Mouse (Mus musculus) MEL (cell line): ENCODE results near the gene Xrcc6. TPM values are rescaled to one million over a fixed set of nuclear protein-coding genes. Genes with fewer than 3 reads are reported as not detected.

Experiments used
- DNase-seq: peaks from one replicate; pipeline ENCODE4 v3.0.0; 2011; ENCODE audit warnings: low read depth, low spot score
- H3K27ac ChIP-seq: 2 replicates; pipeline ENCODE4 v1.5.1; 2012; ENCODE audit warnings: low read depth, mild to moderate bottlenecking, control low read depth, low read length, moderate library complexity; ENCODE audit not compliant: control insufficient read depth
- H3K27me3 ChIP-seq, 2 experiments: fragments of 150-350 bp in 1 of 2; sonication (generic) in 1 of 2; 2 replicates each; pipeline ENCODE4 v1.6.1; 2012; ENCODE audit warnings: low read length in 2 of 2, mild to moderate bottlenecking in 2 of 2, improper control_type of control experiment in 1 of 2, moderate library complexity in 1 of 2; ENCODE audit not compliant: insufficient read depth in 2 of 2, control insufficient read depth in 1 of 2
- H3K36me3 ChIP-seq, 2 experiments: 2 replicates each; pipeline ENCODE4 v1.6.1; 2012 to 2014; ENCODE audit warnings: low read length in 2 of 2, improper control_type of control experiment in 1 of 2, inconsistent platforms in 1 of 2, mild to moderate bottlenecking in 1 of 2; ENCODE audit not compliant: insufficient read depth in 2 of 2, control insufficient read depth in 1 of 2
- H3K4me1 ChIP-seq, 2 experiments: fragments of 150-350 bp in 1 of 2; sonication (generic) in 1 of 2; 2 replicates each; pipeline ENCODE4 v1.6.1; 2012; ENCODE audit warnings: low read length in 2 of 2, improper control_type of control experiment in 1 of 2, mild to moderate bottlenecking in 1 of 2; ENCODE audit not compliant: insufficient read depth in 2 of 2, control insufficient read depth in 1 of 2
- H3K4me3 ChIP-seq, 2 experiments: fragments of 150-350 bp in 1 of 2; sonication (generic) in 1 of 2; 2 replicates each; pipeline ENCODE4 v1.5.1; 2012; ENCODE audit warnings: low read depth in 2 of 2, low read length in 2 of 2, mild to moderate bottlenecking in 2 of 2, moderate library complexity in 2 of 2, control low read depth in 1 of 2, improper control_type of control experiment in 1 of 2; ENCODE audit not compliant: control insufficient read depth in 1 of 2, insufficient read depth in 1 of 2
- H3K79me2 ChIP-seq: 2 replicates; pipeline ENCODE4 v1.6.1; 2012; ENCODE audit warnings: mild to moderate bottlenecking, low read length, moderate library complexity; ENCODE audit not compliant: control insufficient read depth, poor library complexity, insufficient read depth
- H3K9ac ChIP-seq: 2 replicates; pipeline ENCODE4 v1.6.1; 2012; ENCODE audit warnings: low read depth, mild to moderate bottlenecking, control low read depth, low read length, moderate library complexity; ENCODE audit not compliant: control insufficient read depth, poor library complexity, severe bottlenecking
- H3K9me3 ChIP-seq: fragments of 150-350 bp; sonication (generic); replicated peaks from 2 replicates; pipeline ENCODE4 v1.6.1; 2012; ENCODE audit warnings: mild to moderate bottlenecking, low read length, improper control_type of control experiment, moderate library complexity; ENCODE audit not compliant: insufficient read depth
- CTCF ChIP-seq, 3 experiments: IDR thresholded peaks in 2 of 3; conservative IDR thresholded peaks in 1 of 3; 2 replicates each; pipeline ENCODE4 v1.5.1; 2011 to 2012; ENCODE audit warnings: low read length in 3 of 3, low read depth in 2 of 3, mild to moderate bottlenecking in 2 of 3, improper control_type of control experiment in 1 of 3, inconsistent platforms in 1 of 3, mixed read lengths in 1 of 3, moderate library complexity in 1 of 3; ENCODE audit not compliant: control insufficient read depth in 1 of 3, insufficient read depth in 1 of 3, poor library complexity in 1 of 3, severe bottlenecking in 1 of 3
- E2F4 ChIP-seq: IDR thresholded peaks from 2 replicates; pipeline ENCODE4 v1.6.1; 2011; ENCODE audit warnings: low read depth, low read length, improper control_type of control experiment, borderline replicate concordance
- ELF1 ChIP-seq: IDR thresholded peaks from 2 replicates; pipeline ENCODE4 v1.6.1; 2014; ENCODE audit warnings: low read depth, mild to moderate bottlenecking, inconsistent platforms, low read length, improper control_type of control experiment, moderate library complexity
- EP300 ChIP-seq, 2 experiments: IDR thresholded peaks; 2 replicates each; pipeline ENCODE4 v1.6.1; 2011; ENCODE audit warnings: improper control_type of control experiment in 2 of 2, low read length in 2 of 2, low read depth in 1 of 2, mild to moderate bottlenecking in 1 of 2
- ETS1 ChIP-seq: IDR thresholded peaks from 2 replicates; pipeline ENCODE4 v1.6.1; 2012; ENCODE audit warnings: low read depth, mild to moderate bottlenecking, inconsistent platforms, low read length, improper control_type of control experiment, moderate library complexity
- GATA1 ChIP-seq: IDR thresholded peaks from 2 replicates; pipeline ENCODE4 v1.6.1; 2011; ENCODE audit warnings: low read depth, low read length, improper control_type of control experiment
- MAFK ChIP-seq: IDR thresholded peaks from 2 replicates; pipeline ENCODE4 v1.6.1; 2011; ENCODE audit warnings: low read depth, mild to moderate bottlenecking, low read length, improper control_type of control experiment, borderline replicate concordance
- MAX ChIP-seq: IDR thresholded peaks from 2 replicates; pipeline ENCODE4 v1.6.1; 2011; ENCODE audit warnings: low read length, improper control_type of control experiment
- MXI1 ChIP-seq: IDR thresholded peaks from 2 replicates; pipeline ENCODE4 v1.6.1; 2011; ENCODE audit warnings: mild to moderate bottlenecking, low read depth, low read length, improper control_type of control experiment
- MYB ChIP-seq: IDR thresholded peaks from 2 replicates; pipeline ENCODE4 v1.6.1; 2011; ENCODE audit warnings: mild to moderate bottlenecking, low read depth, low read length, improper control_type of control experiment
- MYC ChIP-seq: IDR thresholded peaks from 2 replicates; pipeline ENCODE4 v1.6.1; 2011; ENCODE audit warnings: low read depth, mild to moderate bottlenecking, low read length, improper control_type of control experiment, moderate library complexity
- NELFE ChIP-seq: IDR thresholded peaks from 2 replicates; pipeline ENCODE4 v1.6.1; 2011; ENCODE audit warnings: low read depth, low read length, improper control_type of control experiment
- NRF1 ChIP-seq: IDR thresholded peaks from 2 replicates; pipeline ENCODE4 v1.6.1; 2014; ENCODE audit warnings: low read depth, mild to moderate bottlenecking, inconsistent platforms, low read length, improper control_type of control experiment, moderate library complexity; ENCODE audit not compliant: poor library complexity, insufficient read depth, severe bottlenecking
- POLR2A ChIP-seq, 2 experiments: IDR thresholded peaks; 2 replicates each; pipeline ENCODE4 v1.6.1; 2011 to 2012; ENCODE audit warnings: low read length in 2 of 2, mild to moderate bottlenecking in 2 of 2, control low read depth in 1 of 2, improper control_type of control experiment in 1 of 2, low read depth in 1 of 2, moderate library complexity in 1 of 2; ENCODE audit not compliant: control insufficient read depth in 1 of 2, insufficient read depth in 1 of 2, poor library complexity in 1 of 2
- POLR2AphosphoS5 ChIP-seq: IDR thresholded peaks from 2 replicates; pipeline ENCODE4 v1.6.1; 2012; ENCODE audit warnings: low read depth, borderline replicate concordance, mild to moderate bottlenecking, inconsistent platforms, low read length, moderate library complexity, mixed read lengths
- RAD21 ChIP-seq: IDR thresholded peaks from 2 replicates; pipeline ENCODE4 v1.6.1; 2011; ENCODE audit warnings: mild to moderate bottlenecking, low read depth, low read length, improper control_type of control experiment
- SIN3A ChIP-seq: IDR thresholded peaks from 2 replicates; pipeline ENCODE4 v1.6.1; 2012; ENCODE audit warnings: low read length, improper control_type of control experiment, inconsistent platforms
- USF1 ChIP-seq: IDR thresholded peaks from 2 replicates; pipeline ENCODE4 v1.6.1; 2014; ENCODE audit warnings: low read depth, mild to moderate bottlenecking, inconsistent platforms, low read length, improper control_type of control experiment, moderate library complexity
- USF2 ChIP-seq, 2 experiments: IDR thresholded peaks; 2 replicates each; pipeline ENCODE4 v1.6.1; 2011 to 2012; ENCODE audit warnings: improper control_type of control experiment in 2 of 2, low read length in 2 of 2, borderline replicate concordance in 1 of 2, inconsistent platforms in 1 of 2, low read depth in 1 of 2, mild to moderate bottlenecking in 1 of 2; ENCODE audit not compliant: insufficient read depth in 1 of 2
- ZC3H11A ChIP-seq: IDR thresholded peaks from 2 replicates; pipeline ENCODE4 v1.6.1; 2012; ENCODE audit warnings: low read depth, mild to moderate bottlenecking, inconsistent platforms, low read length, improper control_type of control experiment
- ZMIZ1 ChIP-seq: IDR thresholded peaks from 2 replicates; pipeline ENCODE4 v1.6.1; 2012; ENCODE audit warnings: low read depth, mild to moderate bottlenecking, inconsistent platforms, low read length, improper control_type of control experiment, moderate library complexity
- polyA plus RNA-seq, 2 experiments: library from polyadenylated mRNA; stranded (reverse) in 1 of 2; unstranded in 1 of 2; fragments of >175 nt in 1 of 2; fragments of >200 nt in 1 of 2; gene quantifications; 2 replicates each; pipeline versions ENCODE4 v1.2.1 to v1.2.4; 2012; ENCODE audit warnings: low replicate concordance in 2 of 2, low read depth in 1 of 2; ENCODE audit not compliant: insufficient read length in 2 of 2, insufficient read depth in 1 of 2, missing spikeins in 1 of 2
- total RNA-seq: library from RNA; depleted of rRNA; stranded (reverse); fragments of 300-350 nt; gene quantifications from 2 replicates; pipeline ENCODE4 v1.2.3, GENCODE M21; 2012

Gene Xrcc6
- total and polyA plus RNA-seq, 3 experiments: 108 TPM; not detected in 1

- H3K79me2 ChIP-seq: peaks cover 6% of the 10 kb centered on the region; the same call in 1 of the 2 replicates
- TF ChIP-seq ZC3H11A (no peak), EP300 (IDR thresholded peaks at IDR 0.05; ENCODE audit: low read depth in 1 of 2, low read length in 2 of 2) (no peak), E2F4 (no peak), USF1 (no peak), USF2 (IDR thresholded peaks at IDR 0.05; ENCODE audit: borderline replicate concordance in 1 of 2, insufficient read depth in 1 of 2, low read depth in 1 of 2, low read length in 2 of 2) (no peak), ZMIZ1 (no peak), GATA1 (no peak), MYC (no peak)
- DNase-seq: no peak
- H3K9ac ChIP-seq: no peak overlapping the region
- H3K36me3 ChIP-seq: peaks cover 2 to 5% of the 10 kb centered on the region in 2 experiments; a peak in 3 of 4 replicates
- no peaks in the 10 kb centered on the region for H3K27me3 ChIP-seq
- no peak overlapping the region for H3K27ac ChIP-seq
- H3K4me1 ChIP-seq: peaks cover 0 to 11% of the 10 kb centered on the region in 2 experiments; a peak in 2 of 4 replicates
- no peak overlapping the region for H3K4me3 ChIP-seq
- H3K9me3 ChIP-seq: no peaks in the 10 kb centered on the region
Observed at GRCm38 (mm10) chr15:81957598-81957997, 30.0 kb upstream of the Xrcc6 start.

- no peak overlapping the region for H3K9ac ChIP-seq
- peak; percentile 24; the same call in 1 of the 2 replicates for TF ChIP-seq MXI1
- peak; percentile 66 for TF ChIP-seq GATA1
- no peak for TF ChIP-seq MYB
- no peak overlapping the region for H3K27ac ChIP-seq
Observed at GRCm38 (mm10) chr15:81958906-81959305, 28.7 kb upstream of the Xrcc6 start.

GRCm38 (mm10) chr15:81960171-81961077, 27.2 kb upstream of the Xrcc6 start, which contains the start of gene Pmm1:
Gene Pmm1 (minus strand): TSS chr15:81960930.
- Histone ChIP-seq H3K27ac (peak within 1 kb of the TSS; percentile 38; the same call in 1 of the 2 replicates), H3K36me3 (peaks cover 0 to 5% of the 10 kb centered on the region in 2 experiments; a peak in 3 of 4 replicates), H3K9ac (peak within 1 kb of the TSS; percentile 76), H3K27me3 (no peaks in the 10 kb centered on the region), H3K79me2 (peaks cover 6% of the 10 kb centered on the region; the same call in 1 of the 2 replicates), H3K4me3 (peak within 1 kb of the TSS; percentile 66 to 83), H3K4me1 (peaks cover 0 to 11% of the 10 kb centered on the region in 2 experiments; a peak in 2 of 4 replicates), H3K9me3 (no peaks in the 10 kb centered on the region)
- peak; percentile 98 for DNase-seq
- 0 out of 2 replicates have a peak, but pooled peaks have one; percentile 17 for TF ChIP-seq MYC
- TF ChIP-seq MAFK: no peak
- TF ChIP-seq NRF1: peak; percentile 63
- peak; percentile 46 to 61; a peak in 1 of 4 replicates for TF ChIP-seq POLR2A (IDR thresholded peaks at IDR 0.05; ENCODE audit: control insufficient read depth in 1 of 2, insufficient read depth in 1 of 2, low read depth in 1 of 2, low read length in 2 of 2, poor library complexity in 1 of 2)
- TF ChIP-seq E2F4: 0 out of 2 replicates have a peak, but pooled peaks have one; percentile 14
- peak; percentile 56 for TF ChIP-seq NELFE
- TF ChIP-seq EP300 (IDR thresholded peaks at IDR 0.05; ENCODE audit: low read depth in 1 of 2, low read length in 2 of 2): no peak
- peak; percentile 58 for TF ChIP-seq SIN3A
- no peak; the same call in 1 of the 2 replicates for TF ChIP-seq ELF1
- TF ChIP-seq CTCF (IDR thresholded peaks at IDR 0.05 in 2 of 3, conservative IDR thresholded peaks at IDR 0.05 in 1 of 3; ENCODE audit: control insufficient read depth in 1 of 3, insufficient read depth in 1 of 3, low read depth in 2 of 3, low read length in 3 of 3, poor library complexity in 1 of 3, severe bottlenecking in 1 of 3): peak; percentile 49 to 82 (median 77)
- peak; percentile 72 for TF ChIP-seq ZC3H11A
- no peak for TF ChIP-seq POLR2AphosphoS5
- TF ChIP-seq MXI1: peak; percentile 64
- TF ChIP-seq ETS1: peak; percentile 20; the same call in 1 of the 2 replicates
- TF ChIP-seq MAX: peak; percentile 55
- TF ChIP-seq RAD21: peak; percentile 66

More at GRCm38 (mm10) chr15:81958906-81959305, 28.7 kb upstream of the Xrcc6 start:
- DNase-seq: peak; percentile 48
- Histone ChIP-seq H3K4me1 (peaks cover 0 to 11% of the 10 kb centered on the region in 2 experiments; a peak in 2 of 4 replicates), H3K36me3 (peaks cover 2 to 5% of the 10 kb centered on the region in 2 experiments; a peak in 3 of 4 replicates), H3K27me3 (no peaks in the 10 kb centered on the region), H3K4me3 (no peak overlapping the region), H3K79me2 (peaks cover 6% of the 10 kb centered on the region; the same call in 1 of the 2 replicates), H3K9me3 (no peaks in the 10 kb centered on the region)
